Mouse (Mus musculus) CD8-positive naive resting alpha-beta T cell, adult 57 days (primary cell): ENCODE results near the gene Cdh18. TPM values are rescaled to one million over a fixed set of nuclear protein-coding genes. Genes with fewer than 3 reads are reported as not detected.

Source experiments
- total RNA-seq: library from RNA; stranded (reverse); gene quantifications from one replicate; pipeline ENCODE4 v1.2.4, GENCODE M21; 2023

The Cdh18 gene
- not detected for total RNA-seq

GRCm38 (mm10) chr15:22548711-22549271 is at the start of gene Cdh18:
Cdh18 (plus strand) TSS chr15:22549022.

